Mouse (Mus musculus): Measurements from ENCODE around the gene Cdh13. TPM values are rescaled to one million over a fixed set of nuclear protein-coding genes. Genes with fewer than 3 reads are reported as not detected.
A peak's percentile ranks its signal among the peaks of the same experiment; 100 is the strongest.

The Cdh13 gene
- polyA plus RNA-seq, 1 experiment from 2014 or later, result 198 TPM

GRCm38 (mm10) chr8:118569366-118569765, 285.8 kb downstream of the Cdh13 start:
- H3K36me3 ChIP-seq (ENCODE audit: control insufficient read depth, insufficient read depth, low read length), result no peaks in the 10 kb centered on the region
- H3K4me1 ChIP-seq (ENCODE audit: control insufficient read depth, insufficient read depth, low read length), result no peaks in the 10 kb centered on the region
- ATAC-seq (ENCODE audit: low read depth), result no peak
- no peaks in the 10 kb centered on the region for H3K9me3 ChIP-seq (ENCODE audit: control insufficient read depth, low read length)
- no peak overlapping the region for H3K4me2 ChIP-seq (ENCODE audit: low read depth, low read length)
- H3K9ac ChIP-seq (replicated peaks; ENCODE audit: low read depth, low read length), result no peak overlapping the region
- H3K27me3 ChIP-seq (ENCODE audit: control insufficient read depth, insufficient read depth, low read length), result no peaks in the 10 kb centered on the region
- H3K4me3 ChIP-seq (ENCODE audit: low read depth, low read length), result no peak overlapping the region
- WGBS, result 56% methylated on average over 8 of the region's 8 CpGs
- H3K27ac ChIP-seq (ENCODE audit: low read depth, low read length), result no peak overlapping the region

DNA sequence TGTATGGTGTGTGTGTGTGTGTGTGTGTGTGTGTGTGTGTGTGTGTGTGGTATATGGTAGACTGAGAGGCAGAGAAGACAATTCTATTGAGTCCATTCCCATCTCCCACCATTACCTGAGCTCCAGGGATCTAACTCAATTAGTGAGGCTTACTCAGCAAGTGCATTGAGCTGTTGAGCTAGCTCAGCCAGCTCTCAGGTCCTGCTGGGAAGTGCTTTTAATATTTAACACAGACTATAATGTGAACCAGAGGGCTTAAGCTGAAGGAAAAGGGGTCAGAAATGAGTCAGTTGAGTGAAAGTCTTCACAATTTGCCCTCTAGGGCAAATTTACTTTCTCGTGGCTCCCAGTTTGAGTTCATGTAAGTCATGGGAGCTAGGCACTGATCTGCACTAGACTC, 297.7 kb downstream of the Cdh13 start:
- ATAC-seq (ENCODE audit: low read depth), result no peak
- 94% methylated on average over 1 of the region's 1 CpGs for WGBS
- Histone ChIP-seq H3K9me3 (ENCODE audit: control insufficient read depth, low read length) (no peaks in the 10 kb centered on the region), H3K4me1 (ENCODE audit: control insufficient read depth, insufficient read depth, low read length) (no peaks in the 10 kb centered on the region), H3K36me3 (ENCODE audit: control insufficient read depth, insufficient read depth, low read length) (no peaks in the 10 kb centered on the region), H3K9ac (replicated peaks; ENCODE audit: low read depth, low read length) (no peak overlapping the region), H3K4me3 (ENCODE audit: low read depth, low read length) (no peak overlapping the region), H3K4me2 (ENCODE audit: low read depth, low read length) (no peak overlapping the region), H3K27me3 (ENCODE audit: control insufficient read depth, insufficient read depth, low read length) (no peaks in the 10 kb centered on the region), H3K27ac (ENCODE audit: low read depth, low read length) (no peak overlapping the region)

DNA sequence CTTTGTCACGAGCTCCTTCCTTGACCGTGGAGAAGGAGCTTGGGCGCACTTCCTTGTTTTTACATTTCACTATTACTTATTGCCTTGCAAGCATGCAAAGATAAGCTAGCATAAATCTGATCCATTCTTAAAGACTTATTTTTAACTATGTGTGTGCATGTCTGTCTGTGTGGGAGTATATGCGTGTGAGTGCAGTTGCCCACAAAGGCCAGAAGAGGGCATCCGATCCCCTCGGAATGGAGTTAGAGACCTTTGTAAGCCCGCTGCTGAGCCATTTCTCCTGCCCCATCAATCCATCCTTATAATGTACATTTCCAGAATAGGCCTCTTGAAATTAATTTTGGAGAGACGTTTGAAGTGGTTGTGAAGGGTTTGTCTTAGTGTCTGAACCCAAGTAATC, 298.7 kb downstream of the Cdh13 start:
- ATAC-seq (ENCODE audit: low read depth), result no peak
- no peak overlapping the region for H3K9ac ChIP-seq (replicated peaks; ENCODE audit: low read depth, low read length)

GRCm38 (mm10) chr8:118587981-118588380, 304.4 kb downstream of the Cdh13 start:
- WGBS, result 87% methylated on average over 5 of the region's 5 CpGs
- Histone ChIP-seq H3K9me3 (ENCODE audit: control insufficient read depth, low read length) (no peaks in the 10 kb centered on the region), H3K9ac (replicated peaks; ENCODE audit: low read depth, low read length) (no peak overlapping the region), H3K27ac (ENCODE audit: low read depth, low read length) (no peak overlapping the region), H3K27me3 (ENCODE audit: control insufficient read depth, insufficient read depth, low read length) (no peaks in the 10 kb centered on the region), H3K36me3 (ENCODE audit: control insufficient read depth, insufficient read depth, low read length) (no peaks in the 10 kb centered on the region), H3K4me1 (ENCODE audit: control insufficient read depth, insufficient read depth, low read length) (no peaks in the 10 kb centered on the region), H3K4me3 (ENCODE audit: low read depth, low read length) (no peak overlapping the region), H3K4me2 (ENCODE audit: low read depth, low read length) (no peak overlapping the region)
- ATAC-seq (ENCODE audit: low read depth), result no peak

More for the DNA sequence above, 298.7 kb downstream of the Cdh13 start:
- WGBS, result 94% methylated on average over 8 of the region's 8 CpGs
- Histone ChIP-seq H3K36me3 (ENCODE audit: control insufficient read depth, insufficient read depth, low read length) (no peaks in the 10 kb centered on the region), H3K4me1 (ENCODE audit: control insufficient read depth, insufficient read depth, low read length) (no peaks in the 10 kb centered on the region), H3K4me3 (ENCODE audit: low read depth, low read length) (no peak overlapping the region), H3K9me3 (ENCODE audit: control insufficient read depth, low read length) (no peaks in the 10 kb centered on the region), H3K27ac (ENCODE audit: low read depth, low read length) (no peak overlapping the region), H3K27me3 (ENCODE audit: control insufficient read depth, insufficient read depth, low read length) (no peaks in the 10 kb centered on the region), H3K4me2 (ENCODE audit: low read depth, low read length) (no peak overlapping the region)

- WGBS, result 80% methylated on average over 8 of the region's 8 CpGs
- H3K4me1 ChIP-seq (ENCODE audit: control insufficient read depth, insufficient read depth, low read length), result no peaks in the 10 kb centered on the region
- H3K4me3 ChIP-seq (ENCODE audit: low read depth, low read length), result no peak overlapping the region
- H3K36me3 ChIP-seq (ENCODE audit: control insufficient read depth, insufficient read depth, low read length), result no peaks in the 10 kb centered on the region
- H3K27ac ChIP-seq (ENCODE audit: low read depth, low read length), result no peak overlapping the region
- no peak for ATAC-seq (ENCODE audit: low read depth)
- no peaks in the 10 kb centered on the region for H3K9me3 ChIP-seq (ENCODE audit: control insufficient read depth, low read length)
- H3K9ac ChIP-seq (replicated peaks; ENCODE audit: low read depth, low read length), result no peak overlapping the region
- H3K4me2 ChIP-seq (ENCODE audit: low read depth, low read length), result no peak overlapping the region
- H3K27me3 ChIP-seq (ENCODE audit: control insufficient read depth, insufficient read depth, low read length), result no peaks in the 10 kb centered on the region
These were observed 313.3 kb downstream of the Cdh13 start for GRCm38 (mm10) chr8:118596816-118597215.

GRCm38 (mm10) chr8:118601376-118601775, 317.8 kb downstream of the Cdh13 start:
- H3K27ac ChIP-seq (ENCODE audit: low read depth, low read length), result no peak overlapping the region
- no peaks in the 10 kb centered on the region for H3K36me3 ChIP-seq (ENCODE audit: control insufficient read depth, insufficient read depth, low read length)
- no peak overlapping the region for H3K9ac ChIP-seq (replicated peaks; ENCODE audit: low read depth, low read length)
- no peak overlapping the region for H3K4me2 ChIP-seq (ENCODE audit: low read depth, low read length)
- no peaks in the 10 kb centered on the region for H3K9me3 ChIP-seq (ENCODE audit: control insufficient read depth, low read length)
- H3K4me3 ChIP-seq (ENCODE audit: low read depth, low read length), result no peak overlapping the region
- 78% methylated on average over 8 of the region's 8 CpGs for WGBS
- H3K4me1 ChIP-seq (ENCODE audit: control insufficient read depth, insufficient read depth, low read length), result no peaks in the 10 kb centered on the region
- H3K27me3 ChIP-seq (ENCODE audit: control insufficient read depth, insufficient read depth, low read length), result no peaks in the 10 kb centered on the region
- no peak for ATAC-seq (ENCODE audit: low read depth)

GRCm38 (mm10) chr8:118602074-118602473, 318.5 kb downstream of the Cdh13 start:
- H3K27ac ChIP-seq (ENCODE audit: low read depth, low read length), result no peak overlapping the region
- peak; percentile 41; the same call in 1 of the 2 replicates for ATAC-seq (ENCODE audit: low read depth)

GRCm38 (mm10) chr8:118611551-118611950, 328.0 kb downstream of the Cdh13 start:
- no peak overlapping the region for H3K4me3 ChIP-seq (ENCODE audit: low read depth, low read length)
- no peak overlapping the region for H3K9ac ChIP-seq (replicated peaks; ENCODE audit: low read depth, low read length)
- no peaks in the 10 kb centered on the region for H3K27me3 ChIP-seq (ENCODE audit: control insufficient read depth, insufficient read depth, low read length)
- no peak overlapping the region for H3K27ac ChIP-seq (ENCODE audit: low read depth, low read length)
- no peak overlapping the region for H3K4me2 ChIP-seq (ENCODE audit: low read depth, low read length)
- ATAC-seq (ENCODE audit: low read depth), result no peak
- H3K9me3 ChIP-seq (ENCODE audit: control insufficient read depth, low read length), result no peaks in the 10 kb centered on the region
- no peaks in the 10 kb centered on the region for H3K36me3 ChIP-seq (ENCODE audit: control insufficient read depth, insufficient read depth, low read length)
- 72% methylated on average over 10 of the region's 10 CpGs for WGBS
- H3K4me1 ChIP-seq (ENCODE audit: control insufficient read depth, insufficient read depth, low read length), result no peaks in the 10 kb centered on the region

More at GRCm38 (mm10) chr8:118602074-118602473, 318.5 kb downstream of the Cdh13 start:
- WGBS, result 53% methylated on average over 8 of the region's 8 CpGs
- Histone ChIP-seq H3K4me2 (ENCODE audit: low read depth, low read length) (no peak overlapping the region), H3K9me3 (ENCODE audit: control insufficient read depth, low read length) (no peaks in the 10 kb centered on the region), H3K4me3 (ENCODE audit: low read depth, low read length) (no peak overlapping the region), H3K27me3 (ENCODE audit: control insufficient read depth, insufficient read depth, low read length) (no peaks in the 10 kb centered on the region), H3K9ac (replicated peaks; ENCODE audit: low read depth, low read length) (no peak overlapping the region), H3K36me3 (ENCODE audit: control insufficient read depth, insufficient read depth, low read length) (no peaks in the 10 kb centered on the region), H3K4me1 (ENCODE audit: control insufficient read depth, insufficient read depth, low read length) (no peaks in the 10 kb centered on the region)

DNA sequence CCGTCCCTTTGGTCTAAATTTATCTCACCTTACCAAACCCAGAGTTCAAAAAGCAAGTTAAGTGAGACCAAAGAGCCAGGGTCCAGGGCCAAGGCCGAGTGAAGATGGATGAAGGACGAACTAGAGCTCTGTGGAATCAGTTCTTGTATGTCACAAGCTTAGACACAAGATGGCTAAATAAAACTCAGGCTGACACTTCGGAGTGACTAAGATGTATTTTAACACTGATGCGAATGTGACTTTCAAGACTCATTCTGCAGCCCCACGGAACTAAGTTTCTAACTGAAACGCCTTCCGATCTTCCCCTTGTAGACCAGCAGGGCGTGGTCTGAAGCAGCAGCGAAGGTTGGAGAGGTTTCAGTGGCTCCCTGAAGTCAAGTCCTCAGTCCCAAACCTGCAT, 334.7 kb downstream of the Cdh13 start:
- Histone ChIP-seq H3K27me3 (ENCODE audit: control insufficient read depth, insufficient read depth, low read length) (no peaks in the 10 kb centered on the region), H3K4me2 (ENCODE audit: low read depth, low read length) (no peak overlapping the region), H3K27ac (ENCODE audit: low read depth, low read length) (no peak overlapping the region), H3K4me3 (ENCODE audit: low read depth, low read length) (no peak overlapping the region), H3K9me3 (ENCODE audit: control insufficient read depth, low read length) (no peaks in the 10 kb centered on the region), H3K9ac (replicated peaks; ENCODE audit: low read depth, low read length) (no peak overlapping the region), H3K4me1 (ENCODE audit: control insufficient read depth, insufficient read depth, low read length) (no peaks in the 10 kb centered on the region), H3K36me3 (ENCODE audit: control insufficient read depth, insufficient read depth, low read length) (no peaks in the 10 kb centered on the region)
- no peak for ATAC-seq (ENCODE audit: low read depth)
- 97% methylated on average over 10 of the region's 10 CpGs for WGBS

DNA sequence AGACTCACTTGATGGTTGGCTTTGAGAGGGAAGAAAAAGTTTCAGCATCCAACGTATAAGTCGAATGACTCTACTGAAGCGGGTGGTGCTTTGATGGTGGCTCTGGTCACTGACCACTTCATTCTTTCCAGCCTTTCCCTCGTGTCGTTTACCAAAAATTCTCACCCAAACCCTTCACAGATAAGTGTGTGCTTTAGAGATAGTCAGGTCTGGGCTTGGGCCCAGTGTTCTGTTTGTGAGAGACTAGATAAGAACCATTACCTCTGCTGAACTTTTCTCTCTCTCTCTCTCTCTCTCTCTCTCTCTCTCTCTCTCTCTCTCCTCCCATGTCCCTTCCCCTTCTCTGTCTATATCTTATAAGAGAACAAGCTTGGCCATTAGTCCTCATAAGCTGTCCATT, 342.9 kb downstream of the Cdh13 start:
- H3K9me3 ChIP-seq (ENCODE audit: control insufficient read depth, low read length), result no peaks in the 10 kb centered on the region
- ATAC-seq (ENCODE audit: low read depth), result no peak
- H3K27ac ChIP-seq (ENCODE audit: low read depth, low read length), result no peak overlapping the region
- 90% methylated on average over 5 of the region's 5 CpGs for WGBS
- no peak overlapping the region for H3K4me3 ChIP-seq (ENCODE audit: low read depth, low read length)
- H3K9ac ChIP-seq (replicated peaks; ENCODE audit: low read depth, low read length), result no peak overlapping the region
- 0 out of 2 replicates have a peak, but pooled peaks cover 2% of the 10 kb centered on the region for H3K4me1 ChIP-seq (ENCODE audit: control insufficient read depth, insufficient read depth, low read length)
- H3K36me3 ChIP-seq (ENCODE audit: control insufficient read depth, insufficient read depth, low read length), result no peaks in the 10 kb centered on the region
- no peaks in the 10 kb centered on the region for H3K27me3 ChIP-seq (ENCODE audit: control insufficient read depth, insufficient read depth, low read length)
- H3K4me2 ChIP-seq (ENCODE audit: low read depth, low read length), result no peak overlapping the region

Measured in neural tube, embryonic 14.5 days (tissue).